Mouse (Mus musculus) small intestine, adult 2 months (tissue): ENCODE data around the gene 4930564D02Rik. TPM values are rescaled to one million over a fixed set of nuclear protein-coding genes. Genes with fewer than 3 reads are reported as not detected.

ENCODE experiments used
- H3K27ac ChIP-seq: fragments of 200-500 bp; 2 replicates; pipeline ENCODE4 v1.5.1; 2012; ENCODE audit warnings: low read depth, low read length, control low read depth, inconsistent platforms; ENCODE audit not compliant: insufficient read depth
- H3K27me3 ChIP-seq: fragments of 200-500 bp; 2 replicates; pipeline ENCODE4 v1.6.1; 2012; ENCODE audit warnings: mild to moderate bottlenecking, moderate library complexity, low read length, inconsistent platforms; ENCODE audit not compliant: control insufficient read depth, insufficient read depth
- H3K36me3 ChIP-seq: fragments of 200-500 bp; 2 replicates; pipeline ENCODE4 v1.6.1; 2012; ENCODE audit warnings: mild to moderate bottlenecking, low read length, control low read depth, inconsistent platforms; ENCODE audit not compliant: control insufficient read depth, insufficient read depth
- H3K4me1 ChIP-seq: fragments of 200-500 bp; 2 replicates; pipeline ENCODE4 v1.6.1; 2012; ENCODE audit warnings: low read length, inconsistent platforms, mixed read lengths; ENCODE audit not compliant: control insufficient read depth, insufficient read depth, insufficient read length
- H3K4me3 ChIP-seq: fragments of 200-500 bp; 2 replicates; pipeline ENCODE4 v1.5.1; 2012; ENCODE audit warnings: low read depth, mild to moderate bottlenecking, control low read depth, inconsistent platforms, low read length, moderate library complexity
- CTCF ChIP-seq: fragments of 200-500 bp; IDR thresholded peaks from 2 replicates; pipeline ENCODE4 v1.5.1; 2012; ENCODE audit warnings: low read depth, mild to moderate bottlenecking, control low read depth, inconsistent platforms, low read length, moderate library complexity, mixed read lengths; ENCODE audit not compliant: insufficient replicate concordance, insufficient read length; ENCODE audit errors: extremely low read depth
- POLR2A ChIP-seq: fragments of 200-500 bp; IDR thresholded peaks from 2 replicates; pipeline ENCODE4 v1.6.1; 2012; ENCODE audit warnings: low read depth, mild to moderate bottlenecking, control low read depth, inconsistent platforms, low read length, moderate library complexity
- WGBS: fragments of 180-500 bp; shearing (Covaris S2); methylation state at CpG from one replicate; pipeline ENCODE4 v1.1.7; 2018; 5-methylcytosine and 5-hydroxymethylcytosine counted together
- polyA plus RNA-seq: library from polyadenylated mRNA; depleted of rRNA; stranded (reverse); fragments of >200 nt; gene quantifications from 2 replicates; pipeline ENCODE4 v1.2.3, GENCODE M21; 2012; rRNA removed

The 4930564D02Rik gene
- polyA plus RNA-seq: not detected in 2 replicates

- 36% methylated on average over 10 of the region's 10 CpGs for WGBS
- H3K36me3 ChIP-seq: no peaks in the 10 kb centered on the region
- H3K27me3 ChIP-seq: no peaks in the 10 kb centered on the region; the same call in 1 of the 2 replicates
- TF ChIP-seq POLR2A: no peak
- no peak for TF ChIP-seq CTCF
- no peak within 1 kb of the TSS for H3K4me3 ChIP-seq
- H3K27ac ChIP-seq: no peak within 1 kb of the TSS
- no peaks in the 10 kb centered on the region for H3K4me1 ChIP-seq
These were observed at the start of gene 4930564D02Rik for GRCm38 (mm10) chr3:105066544-105066943. Gene 4930564D02Rik (plus strand): TSS chr3:105066844.

DNA sequence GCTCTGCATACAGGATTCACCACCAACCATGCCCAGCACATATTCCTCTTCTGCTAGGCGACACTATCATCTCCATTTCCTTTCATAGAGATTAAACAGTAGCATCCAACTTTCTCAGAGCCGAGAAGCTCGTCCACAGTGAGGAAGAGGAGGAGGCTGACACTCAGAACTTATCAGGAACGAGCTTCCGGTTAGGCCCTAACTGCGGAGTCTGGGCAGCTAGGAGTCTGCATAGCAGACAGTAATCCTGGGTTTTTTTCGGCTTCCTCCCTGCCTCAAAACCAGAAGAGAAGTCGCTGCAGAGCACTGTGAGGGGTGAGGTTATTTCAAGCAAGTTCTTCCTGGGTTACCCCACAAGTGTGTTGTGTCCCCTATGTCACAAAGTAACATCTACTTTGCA lies 49.3 kb upstream of the 4930564D02Rik start:
- peaks cover 15% of the 10 kb centered on the region for H3K4me1 ChIP-seq
- peaks cover 4% of the 10 kb centered on the region for H3K36me3 ChIP-seq
- no peak overlapping the region for H3K4me3 ChIP-seq
- TF ChIP-seq CTCF: no peak
- TF ChIP-seq POLR2A: no peak
- no peak overlapping the region for H3K27ac ChIP-seq
- 79% methylated on average over 8 of the region's 8 CpGs for WGBS
- H3K27me3 ChIP-seq: no peaks in the 10 kb centered on the region

DNA sequence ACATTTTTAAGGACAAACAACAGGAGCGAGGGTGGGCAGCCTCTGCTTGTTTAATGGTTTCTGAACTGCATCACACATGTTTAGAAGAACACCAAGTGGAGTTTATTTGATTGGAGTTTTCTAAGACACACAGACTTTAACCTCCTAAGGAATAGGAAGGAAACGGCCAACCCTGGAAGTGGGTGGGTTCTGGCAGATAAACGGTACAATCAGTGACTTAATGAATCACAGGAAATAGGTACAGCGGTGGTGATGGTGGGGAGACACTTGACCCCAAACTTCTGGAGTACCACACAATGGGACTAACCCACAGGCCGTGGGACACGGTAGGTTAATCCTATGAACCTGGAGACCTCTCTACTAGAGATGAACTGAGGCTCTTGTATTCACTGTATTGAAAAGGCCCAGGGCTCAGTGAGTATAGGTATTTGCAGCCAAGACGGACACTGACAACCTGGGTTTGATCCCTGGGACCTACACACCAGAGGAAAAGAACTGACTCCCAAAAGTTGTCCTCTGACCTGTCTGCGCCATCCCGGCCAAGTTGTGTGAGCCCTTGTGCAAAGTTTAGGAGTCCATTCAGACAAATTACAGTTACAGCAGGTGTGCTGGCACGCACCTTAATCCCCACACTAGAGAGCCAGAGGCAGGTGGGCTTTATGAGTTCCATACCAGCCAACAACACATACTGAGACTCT lies 48.4 kb upstream of the 4930564D02Rik start:
- Histone ChIP-seq H3K27ac (peak overlapping the region; percentile 33), H3K4me1 (peaks cover 15% of the 10 kb centered on the region), H3K27me3 (no peaks in the 10 kb centered on the region), H3K4me3 (no peak overlapping the region), H3K36me3 (peaks cover under 1% of the 10 kb centered on the region; the same call in 1 of the 2 replicates)
- WGBS: 44% methylated on average over 10 of the region's 10 CpGs
- no peak for TF ChIP-seq CTCF
- no peak for TF ChIP-seq POLR2A

GRCm38 (mm10) chr3:105018783-105019105 lies 47.9 kb upstream of the 4930564D02Rik start:
- Histone ChIP-seq H3K4me3 (no peak overlapping the region), H3K27me3 (no peaks in the 10 kb centered on the region), H3K27ac (peak overlapping the region; percentile 33), H3K4me1 (peaks cover 15% of the 10 kb centered on the region), H3K36me3 (no peaks in the 10 kb centered on the region; the same call in 1 of the 2 replicates)
- WGBS: 67% methylated on average over 6 of the region's 6 CpGs
- TF ChIP-seq CTCF: no peak
- TF ChIP-seq POLR2A: no peak

DNA sequence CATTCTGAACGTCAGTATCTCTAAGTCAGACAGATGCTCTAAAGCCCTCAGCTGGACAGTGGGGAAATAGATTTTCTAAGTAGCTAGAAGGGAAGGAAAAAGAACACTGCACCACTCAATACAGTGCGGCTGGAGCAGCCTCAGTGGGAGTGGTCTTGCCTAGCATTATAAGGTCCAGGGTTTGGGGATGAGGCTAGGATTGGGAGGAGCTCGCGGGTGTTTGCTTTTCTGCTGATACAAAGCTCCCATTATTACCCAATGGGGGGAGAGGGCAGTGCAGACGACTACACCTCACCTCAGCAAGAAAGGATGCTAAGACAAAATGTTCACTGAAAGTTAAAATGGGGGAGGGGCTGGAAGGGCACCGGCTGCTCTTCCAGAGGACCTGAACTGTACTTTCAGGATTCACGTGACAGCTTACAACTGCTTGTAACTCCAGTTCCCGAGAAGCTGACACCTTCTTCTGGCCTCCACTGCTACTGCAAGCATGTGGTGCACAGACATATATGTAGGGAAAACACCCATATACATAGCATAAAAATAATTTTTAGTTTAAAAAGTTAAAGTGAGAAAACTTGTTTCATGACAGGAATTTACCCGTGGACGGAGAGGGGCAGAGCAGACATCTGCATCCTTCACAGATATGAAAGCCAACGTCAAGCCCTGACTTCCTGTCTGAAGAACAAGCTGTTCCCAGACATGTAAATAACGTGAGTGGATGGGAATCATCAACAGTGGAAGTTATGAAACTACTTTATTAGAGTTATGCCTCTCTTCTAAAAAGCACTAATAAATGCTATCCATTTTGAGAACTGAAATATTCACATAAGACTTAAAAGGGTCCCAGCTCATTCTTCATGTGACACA lies 46.6 kb upstream of the 4930564D02Rik start:
- WGBS: 33% methylated on average over 12 of the region's 12 CpGs
- H3K36me3 ChIP-seq: no peaks in the 10 kb centered on the region
- H3K27ac ChIP-seq: peak overlapping the region; percentile 71
- H3K4me3 ChIP-seq: no peak overlapping the region
- peaks cover 15% of the 10 kb centered on the region for H3K4me1 ChIP-seq
- TF ChIP-seq CTCF (no peak), POLR2A (no peak)
- no peaks in the 10 kb centered on the region for H3K27me3 ChIP-seq

DNA sequence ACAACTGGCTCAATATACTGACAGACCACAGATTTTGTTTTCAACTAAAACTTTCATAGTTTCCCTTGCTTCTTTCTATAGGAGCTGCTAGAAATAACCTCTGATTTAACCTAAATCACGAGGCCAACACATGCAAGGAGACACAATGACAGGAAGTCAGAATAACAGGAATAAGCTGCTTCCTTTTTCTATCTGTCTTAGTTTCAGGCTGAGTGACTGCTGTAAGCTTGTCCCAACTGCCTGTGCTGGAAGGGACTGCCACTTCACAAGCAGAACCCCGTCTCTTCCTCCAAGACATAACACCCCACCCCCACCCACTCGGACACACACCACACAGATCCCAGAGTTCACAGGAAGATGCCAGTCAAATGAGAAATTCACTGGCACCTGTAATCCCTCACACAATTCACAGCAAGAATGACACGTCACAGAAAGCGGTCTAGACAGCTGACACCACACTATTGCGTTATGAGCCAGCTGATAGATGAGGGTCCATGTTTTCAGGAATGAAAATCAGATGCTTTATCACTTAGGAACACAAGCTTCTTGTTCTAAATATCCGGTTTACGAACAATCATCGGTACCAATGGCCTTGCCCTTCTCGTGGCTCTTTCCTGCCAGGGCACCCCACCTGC lies 43.2 kb upstream of the 4930564D02Rik start:
- Histone ChIP-seq H3K4me3 (no peak overlapping the region), H3K27me3 (no peaks in the 10 kb centered on the region), H3K27ac (peak overlapping the region; percentile 17), H3K4me1 (peaks cover 9% of the 10 kb centered on the region), H3K36me3 (peaks cover 3% of the 10 kb centered on the region; the same call in 1 of the 2 replicates)
- 82% methylated on average over 10 of the region's 10 CpGs for WGBS
- TF ChIP-seq CTCF (no peak), POLR2A (no peak)

DNA sequence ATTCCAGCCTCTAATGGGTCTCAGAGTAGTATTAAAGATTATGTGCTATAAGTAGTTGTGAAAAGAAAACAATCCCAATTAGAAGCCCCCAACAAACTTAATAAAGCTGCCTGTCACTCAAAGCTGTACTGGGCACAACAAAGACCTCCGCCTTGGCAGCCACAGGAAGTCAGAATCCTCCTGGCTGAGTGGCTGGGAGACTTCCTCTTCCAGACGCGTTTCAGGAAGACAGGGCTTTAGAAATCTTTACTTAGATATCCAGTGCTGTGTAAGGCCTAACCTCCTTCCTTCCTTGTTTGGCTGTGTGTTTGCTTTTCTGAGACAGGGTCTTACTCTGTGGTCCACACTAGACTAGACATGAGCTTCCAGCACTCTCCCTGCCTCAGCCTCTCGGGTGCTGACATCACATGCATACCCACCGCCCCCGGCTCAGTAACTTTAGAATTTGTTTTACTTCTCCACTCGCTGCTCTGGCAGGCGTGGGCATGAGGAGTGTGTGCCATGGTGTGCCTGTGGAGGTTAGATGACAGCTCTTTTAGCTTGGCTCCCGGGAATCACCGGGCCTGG lies 30.3 kb upstream of the 4930564D02Rik start:
- Histone ChIP-seq H3K36me3 (peaks cover 34% of the 10 kb centered on the region), H3K4me1 (peaks cover 4% of the 10 kb centered on the region; the same call in 1 of the 2 replicates), H3K4me3 (no peak overlapping the region), H3K27me3 (no peaks in the 10 kb centered on the region), H3K27ac (peak overlapping the region; percentile 66; the same call in 1 of the 2 replicates)
- 80% methylated on average over 10 of the region's 10 CpGs for WGBS
- TF ChIP-seq POLR2A: no peak
- TF ChIP-seq CTCF: no peak
